Mouse (Mus musculus) right cerebral cortex, postnatal 14 days (tissue): ENCODE results near the gene Csf2.

Experiments used
- DNase-seq: peaks from one replicate; pipeline ENCODE4 v3.0.0; 2022

Csf2 gene

GRCm38 (mm10) chr11:54227478-54227877, 22.0 kb downstream of the Csf2 start:
- no peak for DNase-seq

GRCm38 (mm10) chr11:54224475-54224986, 24.9 kb downstream of the Csf2 start:
- DNase-seq = no peak

GRCm38 (mm10) chr11:54223637-54224474, 25.6 kb downstream of the Csf2 start:
- no peak for DNase-seq

- no peak for DNase-seq
Measured at GRCm38 (mm10) chr11:54219903-54220740, 29.3 kb downstream of the Csf2 start.

- DNase-seq = no peak
Measured at GRCm38 (mm10) chr11:54219191-54219590, 30.3 kb downstream of the Csf2 start.

- DNase-seq = peak; percentile 14
Measured at GRCm38 (mm10) chr11:54217384-54217783, 32.1 kb downstream of the Csf2 start.

GRCm38 (mm10) chr11:54216091-54216490, 33.4 kb downstream of the Csf2 start:
- DNase-seq = no peak

- peak; percentile 54 for DNase-seq
Measured at GRCm38 (mm10) chr11:54214499-54215443, 34.7 kb downstream of the Csf2 start.

- no peak for DNase-seq
Measured at GRCm38 (mm10) chr11:54213631-54214030, 35.8 kb downstream of the Csf2 start.

- DNase-seq = no peak
Measured at GRCm38 (mm10) chr11:54206993-54207392, 42.5 kb downstream of the Csf2 start.

GRCm38 (mm10) chr11:54205366-54205765, 44.1 kb downstream of the Csf2 start:
- DNase-seq = no peak

- no peak for DNase-seq
Measured at GRCm38 (mm10) chr11:54204781-54205180, 44.7 kb downstream of the Csf2 start.

- peak; percentile 47 for DNase-seq
Measured at GRCm38 (mm10) chr11:54203162-54203561, 46.3 kb downstream of the Csf2 start.

GRCm38 (mm10) chr11:54201881-54202685, 47.4 kb downstream of the Csf2 start:
- no peak for DNase-seq

GRCm38 (mm10) chr11:54201287-54201773, 48.1 kb downstream of the Csf2 start:
- no peak for DNase-seq
